Mouse (Mus musculus): ENCODE measurements around the gene Klrc1.

GRCm38 (mm10) chr6:129727237-129727636 lies 48.5 kb upstream of the Klrc1 start:
- TF ChIP-seq POLR2A (IDR thresholded peaks at IDR 0.05; ENCODE audit: insufficient read depth, low read depth, low read length) (no peak), CTCF (IDR thresholded peaks at IDR 0.05; ENCODE audit: insufficient read depth, low read depth, low read length) (no peak)
